Mouse (Mus musculus) spleen, postnatal 4 days (tissue): Measurements from ENCODE around the gene Myo1c.

Source experiments
- DNase-seq, 2 experiments: peaks; one replicate each; pipeline ENCODE4 v3.0.0; 2022; ENCODE audit warnings: low spot score in 2 of 2

Myo1c gene

DNA sequence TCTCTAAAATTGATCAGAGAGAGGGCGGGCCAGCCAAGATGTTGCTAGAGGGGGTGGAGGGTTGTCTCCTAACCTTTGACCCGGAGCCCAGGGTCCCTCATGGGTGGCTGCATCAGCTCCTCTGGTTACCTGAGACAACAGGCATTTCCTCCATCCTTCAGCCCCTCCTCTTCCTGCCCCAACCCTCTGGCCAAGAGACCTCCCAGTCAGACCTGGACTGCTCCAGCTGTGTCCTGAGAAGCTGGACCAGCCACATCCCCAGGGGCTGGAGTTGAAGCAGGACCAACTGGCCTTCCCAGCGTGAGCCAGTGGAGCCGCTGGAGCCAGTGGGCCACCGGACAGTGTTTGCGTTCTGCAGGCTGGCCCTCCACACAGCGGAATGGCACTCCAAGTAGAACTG is at the start of gene Myo1c:
Gene Myo1c (plus strand): TSS at position 194 of the 400 bp plus-strand sequence.
- DNase-seq, result no peak

DNA sequence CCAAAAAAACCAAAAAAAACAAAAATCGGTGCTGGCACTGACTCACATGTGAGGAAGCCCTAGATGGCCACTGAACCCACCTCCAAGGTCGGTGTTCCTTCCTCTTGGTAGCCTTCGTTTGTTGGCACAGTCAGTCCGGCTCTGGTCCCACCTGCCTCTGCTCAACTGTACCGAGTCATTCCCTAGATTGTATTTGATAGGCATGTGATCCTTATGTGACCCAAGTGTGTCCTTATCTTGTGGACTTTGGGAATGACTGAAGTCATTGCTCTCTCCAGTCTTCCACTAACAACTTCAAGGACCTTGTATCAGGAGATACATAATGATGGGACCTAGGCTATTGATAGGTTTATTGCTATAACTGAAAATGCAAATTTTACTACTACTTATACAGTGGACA is 45.5 kb upstream of the Myo1c start:
- DNase-seq, result no peak

DNA sequence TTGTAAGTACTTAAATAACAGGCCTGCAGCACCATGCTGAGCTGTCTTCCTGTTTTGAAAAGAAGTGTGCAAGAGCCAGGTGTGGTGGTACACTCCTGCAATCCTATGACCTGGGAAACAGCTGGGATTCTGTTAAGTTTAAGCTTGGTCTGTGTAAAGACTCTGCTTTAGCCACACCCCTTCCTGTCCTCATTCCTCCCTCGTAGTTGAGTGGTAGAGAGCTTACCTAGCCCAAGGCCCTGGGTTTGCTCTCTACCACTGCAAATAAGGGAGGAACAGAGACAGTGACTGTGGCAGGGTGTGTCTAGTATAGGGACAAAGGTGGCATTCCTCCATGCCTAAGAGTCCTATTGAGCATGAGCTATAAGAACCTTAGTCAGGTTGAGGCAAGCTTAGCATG is 45.0 kb upstream of the Myo1c start:
- no peak for DNase-seq

DNA sequence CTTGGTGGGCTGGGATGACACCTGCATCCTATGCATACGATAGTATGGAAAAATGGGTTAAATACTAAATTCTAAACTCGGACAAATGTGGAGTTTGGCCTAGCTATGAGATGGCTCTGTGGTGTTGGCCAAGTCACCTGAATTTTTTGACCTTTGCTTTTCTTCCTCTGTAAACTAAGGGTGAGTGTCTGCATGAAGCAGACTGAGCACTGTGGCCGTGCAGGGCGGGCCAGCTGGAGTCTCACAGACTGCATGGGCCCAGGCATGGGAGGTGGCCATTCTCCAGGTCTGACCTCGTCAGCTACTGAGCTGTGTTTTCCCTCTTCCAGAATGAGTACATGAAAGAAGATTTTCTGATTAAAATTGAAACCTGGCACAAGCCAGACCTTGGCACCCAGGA is 41.5 kb upstream of the Myo1c start:
- DNase-seq, result no peak

DNA sequence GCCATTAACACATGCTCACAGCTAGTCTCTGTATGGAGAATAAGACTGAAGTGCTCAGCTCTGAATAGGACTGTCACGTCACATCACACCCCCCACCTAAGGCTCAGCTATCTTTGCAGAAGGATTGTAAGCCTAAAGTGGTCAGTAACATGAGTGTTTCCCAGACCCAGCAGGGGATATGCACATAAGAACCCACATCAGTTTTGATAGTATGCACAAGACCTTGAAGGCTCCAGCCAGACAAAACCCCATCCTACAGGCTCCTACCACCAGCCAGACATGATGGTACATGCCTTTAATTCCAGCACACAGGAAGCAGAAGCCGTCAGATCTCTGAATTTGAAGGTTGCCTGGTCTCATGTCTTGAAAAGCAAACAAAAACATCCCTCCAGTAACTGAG is 40.3 kb upstream of the Myo1c start:
- no peak for DNase-seq

DNA sequence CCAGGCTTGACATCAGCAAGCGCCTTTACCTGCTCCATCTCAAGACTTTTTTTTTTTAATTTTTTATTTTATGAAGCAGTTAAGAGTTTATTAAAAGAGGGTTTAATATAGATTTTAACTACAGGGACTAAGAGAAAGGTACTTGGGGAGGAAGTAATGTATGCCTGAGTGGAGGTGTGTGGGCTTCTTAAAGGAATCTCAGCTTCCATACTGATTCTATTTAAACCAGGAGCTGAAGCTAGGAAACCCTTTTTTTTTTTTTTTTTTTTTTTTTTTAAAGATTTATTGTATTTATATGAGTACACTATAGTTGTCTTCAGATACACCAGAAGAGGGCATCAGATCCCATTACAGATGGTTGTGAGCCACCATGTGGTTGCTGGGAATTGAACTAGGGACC is 35.5 kb upstream of the Myo1c start:
- DNase-seq, result no peak

DNA sequence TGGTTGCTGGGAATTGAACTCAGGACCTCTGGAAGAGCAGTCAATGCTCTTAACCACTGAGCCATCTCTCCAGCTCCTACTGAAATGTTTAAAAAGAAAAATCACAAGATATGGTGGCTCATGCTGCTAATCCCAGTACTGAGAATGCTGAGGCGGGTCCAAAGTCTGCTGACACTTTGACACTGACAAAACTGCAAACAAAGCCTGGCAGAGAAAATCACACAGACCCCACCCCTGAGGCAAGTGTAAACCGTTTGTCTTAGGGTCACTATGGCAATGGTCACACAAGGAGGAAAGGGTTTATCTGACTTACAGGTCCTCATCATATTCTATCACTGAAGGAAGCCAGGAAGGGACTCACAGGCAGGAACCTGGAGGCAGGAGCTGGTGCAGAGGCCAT is 34.7 kb upstream of the Myo1c start:
- DNase-seq, result no peak

DNA sequence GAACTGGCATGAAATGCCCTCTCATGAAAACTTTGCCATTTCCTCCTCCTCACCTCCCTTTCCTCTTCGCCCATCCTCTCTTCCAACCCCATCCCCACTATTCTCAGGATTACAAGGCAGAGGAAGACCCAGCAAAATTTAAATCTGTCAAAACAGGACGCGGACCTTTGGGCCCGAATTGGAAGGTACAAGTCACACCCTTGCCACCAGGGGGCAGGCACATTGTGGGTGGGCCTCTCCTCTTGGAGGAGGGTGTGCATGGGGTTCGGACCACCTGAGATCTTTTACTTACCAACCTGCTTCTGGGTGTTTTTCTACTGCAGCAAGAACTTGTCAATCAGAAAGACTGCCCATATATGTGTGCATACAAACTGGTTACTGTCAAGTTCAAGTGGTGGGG is 31.2 kb upstream of the Myo1c start:
- peak; percentile 33 to 76 for DNase-seq

DNA sequence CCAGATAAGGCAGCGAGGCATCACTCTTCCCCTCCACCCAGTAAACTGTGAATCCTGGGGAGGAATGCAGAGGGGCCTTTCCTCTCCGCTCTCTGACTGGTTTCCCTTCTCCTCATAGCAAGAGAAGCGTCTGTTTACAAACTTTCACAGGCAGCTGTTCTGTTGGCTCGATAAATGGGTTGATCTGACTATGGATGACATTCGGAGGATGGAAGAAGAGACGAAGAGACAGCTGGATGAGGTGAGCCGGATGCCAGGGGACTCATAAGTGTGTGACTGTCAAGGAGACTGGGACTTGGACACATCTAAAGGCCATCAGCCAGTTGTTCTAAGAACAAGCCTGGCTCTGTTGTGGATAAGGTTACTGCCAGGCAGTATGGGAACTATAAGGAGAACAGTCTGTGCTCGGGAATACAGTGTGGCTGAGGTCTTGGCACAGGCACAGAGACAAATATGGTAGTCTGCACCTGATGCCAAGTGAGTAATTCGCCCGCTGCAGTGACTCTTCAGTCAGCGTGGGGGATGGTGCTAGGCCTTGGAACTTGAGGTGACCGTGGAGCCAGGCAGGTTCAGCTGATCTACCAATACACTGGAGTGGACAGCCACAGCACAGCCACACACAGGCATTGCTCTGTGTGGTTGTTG is 30.0 kb upstream of the Myo1c start:
- DNase-seq, result no peak

DNA sequence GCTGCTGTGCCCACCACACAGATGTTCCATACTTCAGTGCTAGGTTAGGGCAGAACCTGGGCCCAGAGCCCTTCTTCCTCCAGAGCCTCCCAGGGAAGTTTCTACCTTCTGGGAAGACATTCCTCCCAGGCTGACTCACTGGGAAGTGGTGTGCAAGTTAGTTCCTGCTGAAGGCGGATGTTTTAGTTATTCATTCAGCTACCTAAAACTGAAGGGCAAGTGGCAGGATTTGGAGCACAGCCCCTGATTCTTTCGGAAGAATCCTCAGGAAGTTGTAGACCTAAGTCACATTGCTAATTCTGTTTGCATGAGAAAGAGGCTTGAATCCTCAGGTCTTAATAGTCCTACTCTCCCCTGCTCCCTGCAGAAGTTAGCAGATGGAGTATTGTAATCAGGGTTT is 28.9 kb upstream of the Myo1c start:
- DNase-seq, result no peak

DNA sequence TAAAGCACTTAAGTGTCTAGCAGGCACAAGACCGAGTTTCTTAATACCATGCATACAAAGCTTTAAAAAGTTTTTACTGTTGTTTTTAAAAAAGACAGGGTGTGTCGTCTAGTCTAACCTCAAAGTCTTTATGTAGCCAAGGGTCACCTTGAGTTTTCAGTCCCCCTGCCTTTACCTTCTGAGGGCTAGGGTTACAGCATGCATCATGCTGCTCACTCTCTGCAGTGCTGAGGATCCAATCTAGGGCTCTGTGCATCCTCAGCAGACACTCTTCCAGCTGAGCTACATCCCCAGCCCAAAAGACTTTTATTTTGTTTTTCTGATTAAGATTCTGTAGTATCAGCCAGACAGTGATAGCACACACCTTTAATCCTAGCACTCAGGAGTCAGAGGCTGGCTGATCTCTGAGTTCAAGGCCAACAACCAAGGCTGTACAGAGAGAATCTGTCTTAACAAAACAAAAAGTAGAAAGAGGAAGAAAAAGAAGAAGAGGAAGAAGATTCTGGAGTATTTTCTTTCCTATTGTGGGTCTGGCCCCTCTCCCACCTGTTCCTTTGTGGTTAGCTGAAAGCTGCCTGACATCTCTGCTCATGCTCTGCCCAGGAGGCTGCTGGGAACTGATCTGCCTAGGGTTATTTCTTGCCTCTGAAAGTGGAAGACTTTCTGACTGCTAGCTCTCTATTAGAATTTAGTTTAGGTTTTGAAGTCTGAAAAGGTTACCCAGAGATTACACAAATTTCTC is 27.5 kb upstream of the Myo1c start:
- DNase-seq, result no peak

DNA sequence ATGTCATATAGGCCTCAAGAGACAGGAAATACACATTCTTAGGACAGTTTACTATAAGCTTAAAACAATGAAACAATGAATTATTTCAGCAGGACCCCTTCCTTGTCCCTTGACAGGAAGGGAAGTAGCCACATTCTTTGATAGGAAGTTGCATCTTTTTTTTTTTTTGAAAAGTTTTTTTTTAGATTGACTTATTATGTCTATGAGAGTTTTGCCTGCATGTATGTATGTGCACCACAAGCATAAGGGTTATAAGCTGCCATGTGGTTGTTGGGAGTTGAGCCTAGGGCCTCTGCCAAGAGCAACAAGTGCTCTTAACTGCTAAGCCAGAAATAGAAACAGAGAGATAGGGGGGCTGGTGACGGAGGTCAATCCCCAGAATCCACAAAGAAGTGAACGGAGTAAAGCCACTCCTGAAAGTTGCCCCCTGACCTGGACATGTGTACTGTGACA is 26.2 kb upstream of the Myo1c start:
- DNase-seq, result no peak

DNA sequence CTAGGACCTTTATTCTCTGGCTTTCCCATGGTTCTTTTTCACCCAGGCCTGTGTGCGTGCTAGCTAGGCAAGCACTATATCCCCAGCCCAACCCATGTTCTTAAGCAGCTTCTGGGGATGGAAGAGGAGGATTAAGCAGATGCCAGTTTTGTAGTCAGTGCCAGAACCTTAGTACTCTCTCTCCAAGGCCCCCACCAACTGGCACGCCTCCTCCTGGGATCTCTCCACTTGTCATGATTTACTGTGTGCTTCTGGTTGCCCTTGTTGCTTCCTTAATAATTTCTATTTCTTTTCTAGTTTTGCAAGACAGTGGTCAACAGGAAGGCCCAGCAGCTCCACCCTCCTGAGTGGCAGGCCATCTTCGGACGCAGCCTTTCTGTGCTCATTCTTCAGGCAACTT is 24.5 kb upstream of the Myo1c start:
- DNase-seq, result no peak

DNA sequence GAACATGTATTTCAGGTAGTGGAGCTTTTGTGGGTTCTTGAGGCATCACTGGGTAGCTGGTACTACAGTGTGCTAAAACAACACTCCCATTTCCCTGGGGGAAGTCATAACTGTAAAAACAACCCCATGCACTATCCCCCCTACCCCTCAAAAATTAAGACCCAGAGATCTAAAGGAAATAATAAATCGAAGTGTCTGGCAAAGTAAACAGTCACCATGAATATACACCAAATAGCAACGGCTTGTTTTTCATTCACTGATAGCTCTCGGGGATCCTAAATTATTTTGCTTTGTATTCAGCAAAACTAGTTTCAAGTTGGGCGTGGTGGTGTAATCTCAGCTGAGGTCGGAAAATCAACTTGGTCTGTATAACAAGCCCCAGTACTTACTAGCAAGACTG is 20.2 kb upstream of the Myo1c start:
- no peak for DNase-seq

DNA sequence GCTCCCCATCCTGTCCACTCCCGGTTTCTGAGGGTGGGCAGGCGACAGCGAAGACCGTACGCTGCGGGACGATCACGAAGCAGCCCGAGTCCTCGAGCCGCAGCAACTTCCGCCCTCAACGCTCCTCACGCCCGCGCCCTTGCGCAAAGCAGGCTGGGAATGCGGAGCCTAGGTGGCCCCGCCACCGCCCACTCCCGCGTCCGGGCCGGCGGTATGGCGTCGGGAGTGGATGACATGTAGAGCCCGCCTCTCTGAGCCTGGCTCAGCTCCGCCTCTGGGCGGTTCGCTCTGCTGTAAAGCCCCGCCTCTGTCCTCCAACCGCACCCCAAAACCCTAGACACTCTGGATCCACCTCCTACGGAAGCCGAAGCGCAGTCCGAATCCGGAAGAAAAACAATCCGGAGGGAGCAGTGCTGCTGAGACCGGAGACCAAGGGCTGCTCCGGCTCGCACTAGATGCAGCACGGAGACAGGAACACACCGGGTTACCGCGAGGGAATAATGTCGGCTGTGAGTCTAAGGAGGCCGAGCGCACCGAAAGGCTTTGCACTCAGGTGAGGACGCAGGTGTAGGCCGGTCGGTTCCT is 19.6 kb upstream of the Myo1c start, which contains the start of gene Inpp5k:
Gene Inpp5k (plus strand): TSS at position 344 of the 585 bp plus-strand sequence.
- DNase-seq, result peak; percentile 95 to 96

DNA sequence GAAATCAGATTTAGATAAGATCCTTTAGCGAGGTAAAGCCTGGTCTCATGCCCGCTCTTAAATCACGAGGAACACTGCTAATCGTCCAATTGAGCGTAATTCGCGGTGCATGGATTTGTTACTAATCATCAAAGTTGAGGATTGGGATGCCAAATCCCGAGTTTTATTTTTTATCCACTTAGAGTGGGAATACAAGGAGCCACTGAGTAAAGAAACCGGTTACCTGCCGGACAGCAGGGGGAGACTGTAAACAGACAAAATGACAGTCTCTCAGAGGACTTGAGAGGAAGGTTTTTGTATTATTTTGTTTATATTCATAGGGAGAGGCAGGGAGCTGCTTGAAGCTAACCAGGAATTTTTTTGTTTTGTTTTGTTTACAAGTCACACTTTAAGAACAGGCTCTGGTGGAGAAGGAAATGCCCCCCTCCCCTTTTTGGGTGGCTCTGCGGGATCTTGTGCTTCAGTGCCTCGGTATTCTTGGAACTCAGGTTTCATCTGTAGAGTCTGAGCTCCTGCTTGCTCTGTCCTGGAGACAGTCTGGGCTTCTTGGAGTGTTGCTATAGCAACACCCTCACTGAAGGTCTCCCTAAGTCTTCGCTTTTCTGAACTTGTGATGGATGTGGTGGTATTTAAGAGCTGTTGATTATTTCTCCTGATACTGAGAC is 18.6 kb upstream of the Myo1c start:
- DNase-seq, result no peak

DNA sequence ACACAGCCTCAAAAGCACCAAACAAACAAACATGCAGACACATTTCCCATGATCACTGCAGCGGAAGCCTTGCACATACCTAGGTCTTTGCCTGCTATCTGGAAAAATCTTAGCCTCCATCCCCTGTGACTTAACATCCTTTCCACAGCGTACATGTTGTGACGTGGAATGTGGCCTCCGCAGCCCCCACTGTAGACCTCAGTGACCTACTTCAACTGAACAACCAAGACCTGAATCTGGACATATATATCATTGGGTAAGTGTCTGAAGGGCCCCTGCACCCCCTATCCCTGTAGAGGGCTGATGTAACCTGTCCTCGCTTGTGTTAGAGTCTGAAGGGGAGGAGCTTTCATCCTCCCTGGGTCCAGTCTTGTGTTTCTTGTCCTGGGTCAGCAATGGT is 17.4 kb upstream of the Myo1c start:
- DNase-seq, result no peak

DNA sequence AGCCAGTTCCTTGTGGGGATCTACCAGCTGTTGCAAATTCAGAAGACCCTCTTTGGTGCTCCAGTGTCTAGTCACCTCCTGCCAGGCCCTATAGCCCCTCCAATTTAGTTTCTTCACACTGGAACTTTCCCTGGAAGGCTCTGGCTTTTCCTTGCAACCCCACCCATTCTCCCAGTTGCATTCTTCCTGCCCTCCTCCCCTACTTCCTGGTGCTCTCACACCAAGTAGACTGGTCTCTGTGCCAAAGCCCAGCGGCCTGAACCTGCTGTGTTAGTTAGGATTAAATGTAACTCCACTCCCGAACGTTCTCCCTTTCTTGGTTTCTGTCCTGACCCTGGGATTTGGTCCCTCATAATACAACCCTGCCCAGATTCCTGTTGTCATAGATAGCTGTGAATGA is 15.5 kb upstream of the Myo1c start:
- DNase-seq, result no peak

DNA sequence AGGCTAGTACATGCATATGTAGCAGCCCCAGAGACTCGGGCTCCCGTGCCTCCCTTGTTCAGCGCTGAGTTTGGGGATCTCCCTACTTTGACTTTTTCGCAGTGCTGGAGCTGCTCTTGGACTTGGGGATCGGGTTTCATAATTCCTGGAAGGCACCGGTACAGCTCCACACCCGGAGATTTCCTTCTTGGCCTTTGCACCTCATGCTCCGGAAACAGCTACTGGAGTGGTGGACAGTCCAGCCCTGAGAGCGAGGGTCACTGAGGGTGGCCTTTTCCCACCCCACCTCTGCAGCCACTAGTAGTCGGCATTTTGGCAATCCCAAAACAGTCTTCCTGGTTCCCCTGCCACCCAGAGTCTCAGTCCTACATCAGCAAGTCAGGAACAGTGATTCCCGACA is 15.0 kb upstream of the Myo1c start:
- DNase-seq, result no peak

DNA sequence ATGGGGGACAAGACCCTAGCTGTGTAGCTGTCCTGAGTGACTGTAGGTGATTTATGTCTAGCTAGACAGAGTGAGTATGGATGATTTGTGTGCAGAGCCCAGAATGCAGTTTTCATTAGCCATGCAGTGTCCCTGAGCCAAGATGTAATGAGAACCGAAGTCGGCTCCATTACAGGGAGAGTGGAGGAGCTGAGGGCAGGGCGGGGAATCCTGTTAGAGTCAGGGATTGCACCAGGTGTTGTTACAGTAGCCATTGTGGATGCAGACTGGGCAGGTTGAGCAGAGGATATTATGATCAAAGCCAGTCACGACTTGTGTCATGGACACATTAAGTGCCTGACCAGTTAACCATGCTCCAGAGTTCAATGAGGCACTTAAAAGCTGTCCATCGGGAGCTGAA is 7.0 kb upstream of the Myo1c start:
- DNase-seq, result no peak

DNA sequence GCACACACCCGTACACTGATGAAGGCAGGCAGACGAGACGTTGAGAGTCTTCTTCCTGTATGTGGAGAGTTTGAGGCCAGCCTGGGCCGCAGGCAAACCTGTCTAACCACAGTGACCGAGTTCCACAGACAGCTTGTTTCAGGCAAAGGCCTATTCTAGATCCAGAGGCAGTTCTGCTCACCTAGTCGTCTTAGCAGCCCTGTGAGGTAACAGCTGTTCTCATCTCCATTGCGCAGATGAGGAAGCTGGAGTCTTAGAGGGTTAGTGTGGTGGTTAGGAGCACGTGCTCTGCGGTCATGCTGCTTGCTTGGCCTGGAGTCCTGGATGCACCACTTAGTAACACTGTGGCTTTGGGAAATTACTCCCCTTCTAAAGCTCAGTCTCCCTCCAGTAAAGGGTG is 5.6 kb upstream of the Myo1c start:
- DNase-seq, result no peak

DNA sequence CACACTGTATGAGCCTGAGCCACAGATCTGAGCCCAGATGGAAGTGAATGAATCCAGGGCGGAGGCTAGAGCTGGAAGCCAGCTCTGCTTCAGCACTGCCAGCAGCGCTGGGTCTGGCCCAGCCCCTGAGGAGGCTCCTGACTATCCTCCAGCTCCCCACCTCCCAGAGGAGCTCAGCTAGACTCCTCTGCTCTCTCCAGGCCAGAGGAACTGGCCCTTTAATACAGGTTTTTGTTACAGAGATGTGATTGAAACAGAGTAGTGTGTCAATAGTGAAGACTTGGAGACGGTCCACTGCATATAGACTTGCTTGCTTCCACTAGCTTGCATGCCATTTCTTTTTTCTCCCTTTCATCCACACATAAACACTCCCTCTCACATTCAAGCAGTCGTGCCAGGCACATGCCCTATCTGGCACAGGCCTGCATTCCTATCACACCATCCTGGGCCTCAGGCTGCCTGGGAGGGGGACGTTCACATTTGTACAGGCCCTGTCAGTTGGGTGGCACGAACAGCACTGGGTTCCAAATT is 2.6 kb upstream of the Myo1c start:
- no peak for DNase-seq
